Mouse (Mus musculus) kidney, adult 2 months (tissue): ENCODE measurements around the gene A030005L19Rik.

Source experiments
- CTCF ChIP-seq: fragments of 200-500 bp; conservative IDR thresholded peaks from 2 replicates; pipeline ENCODE4 v1.5.1; 2011; ENCODE audit warnings: low read depth, mild to moderate bottlenecking, control low read depth, low read length, moderate library complexity, mixed read lengths; ENCODE audit not compliant: insufficient read depth, insufficient read length
- POLR2A ChIP-seq: fragments of 200-500 bp; IDR thresholded peaks from one replicate; pipeline ENCODE4 v1.6.1; 2011; ENCODE audit warnings: low read depth, low read length, control low read depth

- TF ChIP-seq CTCF (no peak), POLR2A (no peak)
These were observed 11.9 kb upstream of the A030005L19Rik start for GRCm38 (mm10) chr1:82901201-82901600.
